In the genomic region with DNA sequence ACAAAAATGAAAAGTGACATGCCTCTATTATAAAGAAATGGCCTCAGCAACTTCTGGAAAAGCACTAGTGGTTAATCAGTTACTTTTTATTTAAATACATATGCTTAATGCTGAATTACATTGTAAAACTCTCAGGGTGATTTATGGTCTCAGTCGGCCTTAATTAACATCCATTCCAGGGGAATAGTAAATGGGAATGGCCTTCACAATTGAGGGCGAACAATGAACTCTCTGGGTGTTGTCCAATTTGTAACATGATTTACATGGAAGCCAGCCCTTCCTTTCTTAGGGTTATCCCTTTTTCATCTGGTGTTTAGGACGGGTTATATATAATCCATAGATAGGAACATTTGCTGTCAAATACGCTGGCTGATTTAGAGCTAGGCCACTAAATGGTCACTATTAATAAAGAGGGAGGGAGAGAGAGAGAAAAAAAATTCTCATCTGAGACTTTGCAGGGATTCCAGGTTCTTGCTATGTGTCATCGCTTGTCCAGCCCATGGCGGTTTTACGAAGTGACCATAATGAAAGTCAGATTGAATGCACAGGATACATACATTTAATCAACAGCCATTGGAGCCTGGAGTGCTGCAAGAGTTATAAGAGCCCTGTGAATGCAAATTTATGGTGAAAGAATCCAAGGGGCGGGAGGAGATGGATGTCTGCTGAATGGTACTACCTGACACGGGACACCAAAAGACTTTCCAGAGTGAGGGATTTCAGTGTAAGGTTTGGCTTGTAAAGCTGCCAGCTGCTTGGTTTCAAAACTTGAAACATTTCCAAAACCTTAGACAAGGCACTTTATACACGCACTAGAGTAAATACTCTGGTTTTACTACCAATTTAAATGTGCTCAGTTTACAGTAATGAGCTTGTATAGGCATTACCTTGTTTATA, we compare ENCODE assay signal across 18 mouse cellular contexts. TPM values are rescaled to one million over a fixed set of nuclear protein-coding genes. Genes with fewer than 3 reads are reported as not detected.
DNase-seq lines count a peak whose midpoint lies in the region; ATAC-seq lines count a peak whose summit lies in the region.
"Had no signal": no experiment of that assay in that cellular context is flagged by ENCODE, and none has a peak within 500 bp of the region (broad histone marks: within the 10 kb centered on the region; RNA-seq: fewer than 3 reads in every experiment).

No protein-coding gene starts in this region.

- H3K4me2 ChIP-seq in heart, embryonic 11.5 days: no peak overlapping the region
- H3K4me2 ChIP-seq in lung, embryonic 15.5 days: no peak overlapping the region
- 0 out of 2 replicates have a peak overlapping the region, but pooled peaks have one; percentile 0 for H3K4me2 ChIP-seq in intestine, embryonic 15.5 days (replicated peaks)
- H3K4me2 ChIP-seq in stomach, embryonic 16.5 days (ENCODE audit: low read depth, low read length): peak overlapping the region; percentile 7; the same call in 1 of the 2 replicates
- no peak overlapping the region for H3K4me2 ChIP-seq in hindbrain, embryonic 11.5 days (replicated peaks; ENCODE audit: low read depth, low read length)
- H3K4me2 ChIP-seq: embryonic facial prominence, embryonic 15.5 days; forebrain, embryonic 12.5 days; neural tube, embryonic 13.5 days had no signal

- H3K36me3 ChIP-seq in heart, embryonic 11.5 days (ENCODE audit: control insufficient read depth, insufficient read depth, low read length): no peaks in the 10 kb centered on the region
- no peaks in the 10 kb centered on the region for H3K36me3 ChIP-seq in heart, embryonic 10.5 days
- no peaks in the 10 kb centered on the region for H3K36me3 ChIP-seq in lung, embryonic 15.5 days
- no peaks in the 10 kb centered on the region for H3K36me3 ChIP-seq in intestine, embryonic 15.5 days
- H3K36me3 ChIP-seq in stomach, embryonic 16.5 days (ENCODE audit: control insufficient read depth, insufficient read depth, low read length): no peaks in the 10 kb centered on the region
- H3K36me3 ChIP-seq in hindbrain, embryonic 11.5 days (ENCODE audit: control insufficient read depth, insufficient read depth, low read length): no peaks in the 10 kb centered on the region
- H3K36me3 ChIP-seq: embryonic facial prominence, embryonic 15.5 days; forebrain, embryonic 12.5 days; neural tube, embryonic 13.5 days had no signal

- ATAC-seq in heart, embryonic 11.5 days (replicated peaks; ENCODE audit: insufficient number of reproducible peaks, low FRiP score, low TSS enrichment): no peak
- peak; percentile 52; the same call in 1 of the 2 replicates for ATAC-seq in lung, embryonic 15.5 days (ENCODE audit: borderline replicate concordance, extremely low read depth, low FRiP score, low TSS enrichment)
- peak; percentile 83 for ATAC-seq in intestine, embryonic 15.5 days
- peak; percentile 60; the same call in 1 of the 2 replicates for ATAC-seq in stomach, embryonic 16.5 days (ENCODE audit: insufficient read depth, low FRiP score)
- no peak for ATAC-seq in hindbrain, embryonic 11.5 days (ENCODE audit: low FRiP score)
- no peak for ATAC-seq in megakaryocyte-erythroid progenitor cell, adult 5-6 weeks (replicated peaks; ENCODE audit: low FRiP score, low TSS enrichment, poor library complexity, severe bottlenecking)

- H3K4me3 ChIP-seq in heart, embryonic 11.5 days (ENCODE audit: low read depth, low read length): no peak overlapping the region
- no peak overlapping the region for H3K4me3 ChIP-seq in heart, embryonic 10.5 days
- H3K4me3 ChIP-seq in lung, embryonic 15.5 days: no peak overlapping the region
- no peak overlapping the region for H3K4me3 ChIP-seq in intestine, embryonic 15.5 days (replicated peaks)
- H3K4me3 ChIP-seq in stomach, embryonic 16.5 days (replicated peaks; ENCODE audit: low read length): no peak overlapping the region
- H3K4me3 ChIP-seq in hindbrain, embryonic 11.5 days (ENCODE audit: low read depth, low read length): no peak overlapping the region
- H3K4me3 ChIP-seq: embryonic facial prominence, embryonic 15.5 days; forebrain, embryonic 12.5 days; neural tube, embryonic 13.5 days had no signal

- 70% methylated on average over 10 of the region's 10 CpGs for WGBS in heart, embryonic 11.5 days (ENCODE audit: insufficient replicate concordance)
- whole genome bisulfite sequencing in heart, embryonic 10.5 days: 75% methylated on average over 10 of the region's 10 CpGs
- WGBS in lung, embryonic 15.5 days: 38% methylated on average over 10 of the region's 10 CpGs
- 19% methylated on average over 10 of the region's 10 CpGs for WGBS in intestine, embryonic 15.5 days
- WGBS in stomach, embryonic 16.5 days: 31% methylated on average over 10 of the region's 10 CpGs
- WGBS in hindbrain, embryonic 11.5 days: 69% methylated on average over 10 of the region's 10 CpGs

- H3K4me1 ChIP-seq in heart, embryonic 11.5 days (ENCODE audit: control insufficient read depth, insufficient read depth, low read length): no peaks in the 10 kb centered on the region
- no peaks in the 10 kb centered on the region for H3K4me1 ChIP-seq in heart, embryonic 10.5 days
- peaks cover 18% of the 10 kb centered on the region; the same call in 1 of the 2 replicates for H3K4me1 ChIP-seq in lung, embryonic 15.5 days
- 0 out of 2 replicates have a peak, but pooled peaks cover 17% of the 10 kb centered on the region for H3K4me1 ChIP-seq in intestine, embryonic 15.5 days (replicated peaks)
- H3K4me1 ChIP-seq in stomach, embryonic 16.5 days (ENCODE audit: control insufficient read depth, insufficient read depth, low read length): peaks cover 10% of the 10 kb centered on the region
- no peaks in the 10 kb centered on the region for H3K4me1 ChIP-seq in hindbrain, embryonic 11.5 days (replicated peaks; ENCODE audit: control insufficient read depth, insufficient read depth, low read length)
- H3K4me1 ChIP-seq: forebrain, embryonic 12.5 days had no signal

- no peak overlapping the region for H3K9ac ChIP-seq in heart, embryonic 11.5 days (ENCODE audit: low read depth, low read length)
- H3K9ac ChIP-seq in lung, embryonic 15.5 days: no peak overlapping the region
- H3K9ac ChIP-seq in intestine, embryonic 15.5 days: no peak overlapping the region
- H3K9ac ChIP-seq in stomach, embryonic 16.5 days (ENCODE audit: low read length): no peak overlapping the region
- H3K9ac ChIP-seq in hindbrain, embryonic 11.5 days (ENCODE audit: low read depth, low read length): no peak overlapping the region
- H3K9ac ChIP-seq: embryonic facial prominence, embryonic 15.5 days; forebrain, embryonic 12.5 days; neural tube, embryonic 13.5 days had no signal

- H3K27ac ChIP-seq in heart, embryonic 11.5 days (ENCODE audit: low read depth, low read length): peak overlapping the region; percentile 41; the same call in 1 of the 2 replicates
- H3K27ac ChIP-seq in heart, embryonic 10.5 days: no peak overlapping the region
- 0 out of 2 replicates have a peak overlapping the region, but pooled peaks have one; percentile 4 for H3K27ac ChIP-seq in lung, embryonic 15.5 days
- 0 out of 2 replicates have a peak overlapping the region, but pooled peaks have one; percentile 2 for H3K27ac ChIP-seq in intestine, embryonic 15.5 days
- H3K27ac ChIP-seq in stomach, embryonic 16.5 days (ENCODE audit: low read length): peak overlapping the region; percentile 23; the same call in 1 of the 2 replicates
- no peak overlapping the region for H3K27ac ChIP-seq in hindbrain, embryonic 11.5 days (ENCODE audit: low read depth, low read length)
- H3K27ac ChIP-seq: embryonic facial prominence, embryonic 15.5 days; forebrain, embryonic 12.5 days; neural tube, embryonic 13.5 days had no signal

- H3K27me3 ChIP-seq in heart, embryonic 11.5 days (ENCODE audit: control insufficient read depth, insufficient read depth, low read length): no peaks in the 10 kb centered on the region
- H3K27me3 ChIP-seq in heart, embryonic 10.5 days (ENCODE audit: insufficient read depth, poor library complexity, severe bottlenecking): no peaks in the 10 kb centered on the region
- H3K27me3 ChIP-seq in lung, embryonic 15.5 days: peaks cover 20% of the 10 kb centered on the region; the same call in 1 of the 2 replicates
- no peaks in the 10 kb centered on the region for H3K27me3 ChIP-seq in intestine, embryonic 15.5 days (replicated peaks)
- H3K27me3 ChIP-seq in stomach, embryonic 16.5 days (ENCODE audit: control insufficient read depth, insufficient read depth, low read length): no peaks in the 10 kb centered on the region
- H3K27me3 ChIP-seq in hindbrain, embryonic 11.5 days (ENCODE audit: control insufficient read depth, insufficient read depth, low read length): no peaks in the 10 kb centered on the region
- H3K27me3 ChIP-seq: embryonic facial prominence, embryonic 15.5 days had no signal

- H3K9me3 ChIP-seq in heart, embryonic 11.5 days (replicated peaks; ENCODE audit: control insufficient read depth, low read length): no peaks in the 10 kb centered on the region
- no peaks in the 10 kb centered on the region for H3K9me3 ChIP-seq in heart, embryonic 10.5 days
- H3K9me3 ChIP-seq in lung, embryonic 15.5 days: no peaks in the 10 kb centered on the region
- H3K9me3 ChIP-seq in intestine, embryonic 15.5 days: no peaks in the 10 kb centered on the region
- no peaks in the 10 kb centered on the region for H3K9me3 ChIP-seq in stomach, embryonic 16.5 days (replicated peaks; ENCODE audit: control insufficient read depth, low read length)
- H3K9me3 ChIP-seq in hindbrain, embryonic 11.5 days (ENCODE audit: control insufficient read depth, low read length): no peaks in the 10 kb centered on the region
- H3K9me3 ChIP-seq: embryonic facial prominence, embryonic 15.5 days; forebrain, embryonic 12.5 days; neural tube, embryonic 13.5 days had no signal

- no peak for DNase-seq in heart, embryonic 10.5 days (ENCODE audit: low spot score)
- no peak for DNase-seq in lung, postnatal 4 days
- no peak for DNase-seq in hindbrain, embryonic 11.5 days (ENCODE audit: low spot score)
- DNase-seq: adrenal gland, postnatal 10 days; cerebellum, postnatal 10 days; kidney, adult 18-20 months; left cerebral cortex, postnatal 4 days; lung, postnatal 10 days; midbrain, embryonic 14.5 days; retina, postnatal 1 day had no signal

RNA-seq across cellular contexts. Expression of gene Aldh1a2, which starts 26.2 kb away (rescaled TPM):
- 48.8 and 53.2 TPM in 2 replicates for polyA plus RNA-seq in heart, embryonic 11.5 days (2014; fragmentation: Nextera tagmentation; extraction: Ambion mirVana)
- polyA plus RNA-seq in heart, embryonic 10.5 days (2016; fragmentation: Nextera tagmentation; extraction: Ambion mirVana): 21.5 and 33.3 TPM in 2 replicates
- polyA plus RNA-seq in lung, embryonic 15.5 days (2015; fragmentation: Nextera tagmentation; extraction: Ambion mirVana): 30.6 and 37.3 TPM in 2 replicates
- 73.9 and 75.6 TPM in 2 replicates for polyA plus RNA-seq in intestine, embryonic 15.5 days (2015; fragmentation: Nextera tagmentation; extraction: Ambion mirVana)
- 91.0 and 104 TPM in 2 replicates for polyA plus RNA-seq in stomach, embryonic 16.5 days (2015; fragmentation: Nextera tagmentation; extraction: Ambion mirVana)
- 11.6 and 16.0 TPM in 2 replicates for polyA plus RNA-seq in hindbrain, embryonic 11.5 days (2014; fragmentation: Nextera tagmentation; extraction: Ambion mirVana)
- total RNA-seq in megakaryocyte-erythroid progenitor cell, adult 5-6 weeks (2014; fragmentation: Nextera tagmentation): 0.70 TPM in 1 of 2 replicates, not detected in the other
- not detected in 2 replicates for total RNA-seq in megakaryocyte-erythroid progenitor cell, adult 5-6 weeks (2017)

Comparison
In these comparisons a context has a peak if more than half of its experiments do, and no peak if none do; other contexts are left out.
1. H3K27ac ChIP-seq: peak in heart, embryonic 11.5 days (single experiment), lung, embryonic 15.5 days (single experiment), intestine, embryonic 15.5 days (single experiment) and stomach, embryonic 16.5 days (single experiment); none in heart, embryonic 10.5 days (single experiment) and hindbrain, embryonic 11.5 days (single experiment).
2. ATAC-seq: peak in lung, embryonic 15.5 days (single experiment), intestine, embryonic 15.5 days (single experiment) and stomach, embryonic 16.5 days (single experiment); none in heart, embryonic 11.5 days (single experiment), hindbrain, embryonic 11.5 days (single experiment) and megakaryocyte-erythroid progenitor cell, adult 5-6 weeks (single experiment).
3. H3K4me2 ChIP-seq: peak in intestine, embryonic 15.5 days (single experiment) and stomach, embryonic 16.5 days (single experiment); none in heart, embryonic 11.5 days (single experiment), lung, embryonic 15.5 days (single experiment) and hindbrain, embryonic 11.5 days (single experiment).